Mouse (Mus musculus) embryo, embryonic 10 days (tissue): Measurements from ENCODE around the gene Chka.

Source experiments
- DNase-seq: peaks from one replicate; pipeline ENCODE4 v3.0.0-alpha.2; 2015; ENCODE audit warnings: low spot score

The Chka gene

DNA sequence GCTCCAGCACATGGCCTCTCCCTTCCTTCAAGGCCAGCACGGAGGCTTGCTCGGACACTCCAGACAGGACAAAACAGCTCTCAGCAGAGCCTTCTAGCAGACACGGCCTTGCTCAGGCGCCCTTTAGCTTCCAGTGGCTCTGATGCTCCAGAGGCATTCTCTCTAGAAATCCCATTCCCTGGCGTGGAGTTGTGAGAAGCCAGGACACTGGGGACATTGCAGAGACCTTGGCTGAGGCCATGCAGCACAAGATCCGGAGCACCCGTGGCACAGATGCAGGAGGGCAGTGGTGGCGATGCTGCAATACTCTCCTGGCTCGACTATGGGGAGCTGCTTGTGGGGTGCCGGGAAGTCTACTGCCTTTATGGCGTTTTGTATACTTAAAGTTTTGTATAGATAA is 65.2 kb downstream of the Chka start:
- no peak for DNase-seq

DNA sequence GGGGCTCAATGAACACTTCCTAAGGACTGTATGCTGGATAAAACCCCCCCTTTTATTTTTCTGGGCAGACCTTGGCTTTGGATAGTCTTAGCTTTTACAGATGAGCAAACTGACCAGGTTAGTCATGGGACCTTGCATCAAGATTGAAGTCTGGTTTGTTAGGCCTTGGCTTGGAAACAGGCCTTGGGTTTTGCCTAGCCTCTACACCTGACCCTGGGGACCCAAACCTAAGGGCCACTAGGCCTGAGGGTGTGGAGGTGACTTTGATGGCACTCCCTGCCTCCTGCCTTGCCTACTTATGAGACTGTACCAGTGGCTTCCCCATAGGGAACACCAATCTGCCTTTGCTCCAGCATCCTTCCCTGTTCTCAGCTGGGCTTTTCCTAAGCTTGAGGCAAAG is 68.4 kb downstream of the Chka start:
- DNase-seq: no peak

DNA sequence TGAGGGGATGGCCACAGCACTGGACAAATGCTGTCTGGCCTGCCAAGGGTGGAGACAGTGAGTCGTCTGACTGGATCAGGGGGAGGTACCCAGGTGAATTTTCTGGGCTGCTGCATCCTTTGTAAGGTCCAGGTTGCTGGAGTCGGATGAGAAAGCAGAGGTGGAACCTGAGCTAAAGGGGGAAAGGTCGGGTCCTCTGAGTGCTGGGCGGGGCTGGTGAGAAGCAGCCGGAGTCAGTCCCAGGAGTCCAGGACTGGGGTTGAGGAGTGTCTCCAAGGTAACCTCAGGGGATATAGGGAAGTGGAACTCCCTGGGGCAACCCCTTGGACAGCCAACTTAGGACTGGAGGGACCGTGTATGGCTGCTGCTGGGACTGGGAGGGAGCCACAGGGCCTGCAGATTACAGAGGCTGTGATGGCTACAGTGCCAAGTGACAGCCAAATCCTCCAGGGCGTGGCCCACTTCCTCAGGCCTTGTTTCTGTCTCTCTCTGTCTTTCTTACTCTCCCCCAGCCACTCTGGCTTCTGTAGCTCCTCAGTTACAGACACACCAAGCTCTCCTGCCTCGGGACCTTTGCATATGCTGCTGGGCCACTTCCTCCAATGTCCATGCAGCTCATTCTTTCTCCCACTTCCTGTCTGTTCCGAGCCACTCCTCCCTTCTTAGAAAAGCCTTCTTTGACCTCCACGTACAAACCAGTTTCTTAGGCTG is 71.2 kb downstream of the Chka start:
- no peak for DNase-seq

DNA sequence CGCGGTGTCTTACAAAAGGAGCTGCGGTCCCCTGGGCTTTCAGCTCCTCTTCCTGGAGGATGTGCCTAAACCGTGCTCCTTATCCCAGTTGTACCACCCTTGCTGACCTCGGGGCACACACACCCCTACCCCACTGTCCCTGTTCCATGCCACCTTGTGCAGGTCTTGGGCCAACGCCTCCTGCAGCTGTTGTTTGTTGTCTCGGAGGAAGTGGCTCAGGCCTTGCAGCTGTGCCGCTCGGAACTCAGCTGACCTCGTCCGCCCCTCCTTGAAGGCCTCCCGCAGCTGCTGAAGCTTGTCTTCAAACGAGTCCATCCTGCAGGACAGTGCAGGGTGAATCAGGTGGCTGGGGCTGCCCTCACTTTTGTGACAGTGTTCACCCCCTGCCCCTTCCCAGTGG is 72.0 kb downstream of the Chka start:
- peak; percentile 41 for DNase-seq

DNA sequence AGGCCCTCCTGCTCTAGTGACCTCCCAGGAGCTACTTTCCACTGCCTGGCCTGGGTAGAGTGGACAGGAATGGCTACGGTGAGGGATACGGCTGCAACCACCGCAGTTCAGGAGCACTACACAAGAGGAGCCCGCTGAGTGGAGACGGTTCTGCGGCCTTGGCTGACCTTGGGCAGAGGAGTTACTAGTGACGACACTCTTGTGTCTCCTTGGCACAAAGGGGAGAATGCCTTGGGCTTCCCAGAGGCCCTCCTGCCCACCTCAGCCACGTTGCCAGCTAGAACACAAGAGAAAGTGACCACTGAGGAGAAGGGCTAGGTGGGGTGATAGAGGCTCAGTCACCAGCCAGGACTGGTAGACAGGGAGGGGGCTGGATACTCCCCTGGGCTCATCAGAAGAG is 72.6 kb downstream of the Chka start:
- no peak for DNase-seq

DNA sequence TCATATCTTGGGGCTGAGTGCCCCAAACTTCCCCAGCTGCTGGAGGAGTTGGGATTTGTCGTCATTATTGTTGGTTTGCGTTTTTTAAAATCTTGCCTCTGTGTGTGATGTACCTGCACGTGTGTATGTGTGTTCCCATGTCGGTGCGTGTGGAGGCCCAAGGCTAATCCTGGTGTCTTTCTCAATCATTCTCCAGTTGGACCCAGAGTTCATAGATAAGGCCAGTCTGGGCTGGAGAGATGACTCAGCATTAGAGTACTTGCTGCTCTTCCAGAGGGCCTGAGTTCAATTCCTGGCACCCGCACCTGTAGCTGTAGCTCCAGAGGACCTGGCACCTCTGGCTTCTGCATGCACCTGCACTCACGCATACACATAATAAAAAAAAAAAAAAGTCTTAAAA is 73.3 kb downstream of the Chka start:
- no peak for DNase-seq

DNA sequence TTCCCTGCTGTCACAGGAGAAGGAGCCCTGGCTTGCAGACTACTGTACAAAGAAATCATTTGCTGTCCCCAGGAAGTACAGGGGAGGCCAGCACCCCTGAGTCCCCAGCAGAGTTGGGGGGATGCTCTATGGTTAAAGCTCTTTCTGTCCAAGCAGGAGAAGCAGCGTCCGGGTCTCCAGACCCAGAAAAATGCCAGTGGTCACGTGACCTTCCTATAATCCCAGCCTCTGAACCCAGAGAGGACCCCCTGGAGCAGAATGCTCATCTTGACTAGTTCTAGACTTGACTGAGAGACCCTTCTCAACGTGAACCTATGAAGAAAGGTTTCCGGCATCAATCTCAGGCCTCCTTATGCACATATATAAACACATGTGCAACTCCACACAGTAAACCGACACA is 74.3 kb downstream of the Chka start:
- no peak for DNase-seq

DNA sequence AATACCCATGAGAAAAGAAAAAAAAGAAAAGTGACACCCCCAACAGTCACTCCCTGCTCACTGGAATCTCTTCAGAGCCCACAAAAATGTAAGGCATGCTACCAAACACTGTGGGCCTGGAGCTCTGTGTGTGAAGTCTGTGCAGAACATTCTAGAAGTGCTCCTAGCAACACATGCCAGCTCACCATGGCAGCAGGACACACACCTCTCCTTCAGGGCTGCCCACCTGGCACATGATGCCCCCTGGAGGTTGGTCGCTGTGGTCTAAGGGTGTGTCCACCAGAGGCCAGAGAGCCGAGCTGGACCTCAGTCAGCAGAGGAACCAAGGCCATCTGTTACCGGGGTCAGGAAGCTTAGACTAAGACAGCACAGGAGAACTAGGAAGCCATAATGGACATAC is 74.7 kb downstream of the Chka start:
- DNase-seq: no peak

DNA sequence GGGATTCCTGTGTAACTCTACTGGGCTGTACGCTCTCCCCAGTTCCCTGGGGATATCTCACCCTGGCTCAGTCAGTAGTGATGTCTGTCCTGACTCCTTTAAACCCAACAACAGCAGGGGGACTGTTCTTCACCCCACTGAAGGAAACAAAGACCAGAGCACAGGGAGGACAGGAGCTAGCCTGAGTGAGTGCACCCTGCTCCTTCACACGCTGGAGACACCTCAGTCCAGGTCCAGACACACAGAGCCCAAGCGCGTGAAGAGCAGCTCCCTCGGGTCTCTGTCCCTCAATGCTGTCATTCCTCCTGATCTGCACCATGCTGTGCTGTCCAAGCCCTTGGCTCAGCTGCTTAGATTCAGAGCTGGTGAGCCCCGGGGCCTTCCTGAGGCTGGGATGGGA is 75.1 kb downstream of the Chka start:
- no peak for DNase-seq

DNA sequence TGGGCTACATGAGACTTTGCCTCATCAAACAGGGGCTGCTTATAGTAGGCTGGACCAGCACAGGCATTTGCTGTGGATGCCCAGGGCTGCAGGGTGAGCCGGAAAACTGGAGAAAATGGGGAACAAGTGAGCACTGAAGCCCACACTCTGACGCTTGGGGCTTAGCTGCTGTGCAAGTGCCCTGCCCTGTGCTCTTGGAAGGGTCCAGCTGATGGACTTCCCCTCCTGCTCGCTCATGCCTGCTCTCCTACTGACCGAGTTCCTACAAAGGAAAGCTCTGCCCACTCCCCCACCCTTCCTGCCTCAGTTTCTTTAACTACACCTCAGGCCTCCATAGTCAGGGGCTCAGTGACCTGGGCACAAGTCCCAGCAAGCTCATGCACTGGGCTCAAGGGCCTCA is 76.4 kb downstream of the Chka start:
- DNase-seq: no peak

DNA sequence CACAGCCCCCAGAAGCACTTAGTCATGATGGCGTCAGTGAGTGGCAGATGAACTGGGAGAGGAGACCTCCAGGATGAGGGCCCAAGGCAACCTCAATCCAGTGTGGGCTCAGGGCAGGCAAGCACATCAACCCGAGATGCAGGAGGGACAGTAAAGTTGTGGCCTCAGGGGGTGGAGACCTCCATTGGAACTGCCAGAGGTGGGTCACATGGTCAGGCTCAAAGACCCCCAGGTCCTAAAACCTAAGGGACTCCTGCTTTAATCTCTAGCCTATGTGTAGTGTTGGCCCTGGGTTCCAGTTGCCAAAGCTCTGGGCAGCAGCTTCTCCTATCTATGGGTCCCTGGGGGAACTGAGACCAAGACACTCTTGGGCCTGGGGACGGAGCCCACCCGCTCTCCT is 77.2 kb downstream of the Chka start:
- DNase-seq: no peak

DNA sequence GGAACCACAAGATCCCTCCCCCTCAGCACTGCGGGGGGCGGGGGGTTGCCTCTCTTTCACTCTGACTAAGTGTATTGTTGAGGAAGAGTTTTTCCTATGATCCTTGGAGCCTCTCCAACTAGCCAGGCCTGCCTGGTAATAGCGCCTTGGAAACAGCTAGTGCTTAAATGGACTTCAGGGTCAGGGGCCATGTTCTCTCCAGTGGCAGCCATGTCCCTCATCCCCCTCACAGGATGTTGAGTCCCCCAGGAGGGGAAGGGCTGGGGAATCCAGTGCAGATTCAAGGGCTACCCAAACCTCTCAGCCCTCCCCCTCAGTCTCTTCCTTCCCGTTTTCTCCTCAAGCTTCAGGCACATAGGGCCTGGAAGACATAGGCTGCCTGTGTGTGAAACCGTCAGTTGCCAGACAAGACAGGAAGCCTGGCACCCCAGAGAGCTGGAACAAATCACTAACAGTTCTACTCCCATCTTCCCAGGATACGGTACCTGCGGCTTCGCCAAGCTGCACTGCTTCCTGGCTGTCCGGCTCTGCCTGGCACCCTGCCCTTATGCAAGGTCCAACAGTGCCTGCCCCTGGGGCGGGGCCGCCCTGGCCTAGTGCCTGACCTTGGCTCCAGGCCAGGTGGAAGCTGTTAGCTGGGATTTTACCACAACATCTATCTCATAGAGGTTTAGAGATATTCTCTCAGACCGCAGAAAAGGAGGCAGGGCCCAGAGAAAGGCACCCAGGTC is 77.8 kb downstream of the Chka start, which contains the start of gene Aldh3b1:
Gene Aldh3b1, minus strand, starts transcription at position 598 of the 731 bp plus-strand sequence.
- no peak for DNase-seq

DNA sequence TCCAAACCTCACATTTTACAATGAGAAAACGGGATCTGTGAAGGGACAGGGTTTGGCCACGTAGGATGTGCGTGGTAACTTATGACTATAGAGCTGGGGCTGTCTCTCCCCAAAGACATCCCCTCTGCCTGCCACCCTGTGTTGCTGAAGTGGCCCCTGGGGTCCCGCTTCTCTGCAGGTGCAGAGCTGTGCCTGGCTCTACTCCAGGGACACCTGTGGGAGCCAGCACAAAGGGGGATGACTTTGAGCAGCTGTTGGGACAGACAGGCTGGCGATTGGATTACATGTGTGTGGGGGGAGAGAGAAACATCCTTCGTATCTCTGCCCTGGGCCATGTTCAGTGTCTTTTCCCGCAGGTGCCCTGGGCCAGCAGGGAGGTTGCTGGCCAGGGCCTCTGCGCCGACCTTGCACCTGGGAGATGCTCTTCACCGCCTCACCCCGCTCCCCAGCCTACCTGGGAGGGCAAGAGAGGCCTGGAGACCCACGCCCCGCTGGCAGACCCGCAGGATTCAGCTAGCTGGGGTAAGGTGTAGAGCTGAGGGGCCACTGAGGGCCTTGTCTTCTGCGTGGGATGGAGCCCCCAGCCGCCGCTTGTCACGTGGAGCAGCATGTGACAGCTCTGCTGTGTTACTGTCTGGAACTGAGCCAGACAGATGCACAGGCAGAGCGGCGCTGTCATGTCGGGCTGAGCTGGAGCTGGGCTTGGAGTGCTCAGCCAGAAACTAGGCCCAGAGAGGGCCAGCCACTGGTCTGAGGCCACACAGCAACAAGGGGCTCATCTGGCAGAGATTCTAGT is 78.9 kb downstream of the Chka start:
- DNase-seq: no peak

DNA sequence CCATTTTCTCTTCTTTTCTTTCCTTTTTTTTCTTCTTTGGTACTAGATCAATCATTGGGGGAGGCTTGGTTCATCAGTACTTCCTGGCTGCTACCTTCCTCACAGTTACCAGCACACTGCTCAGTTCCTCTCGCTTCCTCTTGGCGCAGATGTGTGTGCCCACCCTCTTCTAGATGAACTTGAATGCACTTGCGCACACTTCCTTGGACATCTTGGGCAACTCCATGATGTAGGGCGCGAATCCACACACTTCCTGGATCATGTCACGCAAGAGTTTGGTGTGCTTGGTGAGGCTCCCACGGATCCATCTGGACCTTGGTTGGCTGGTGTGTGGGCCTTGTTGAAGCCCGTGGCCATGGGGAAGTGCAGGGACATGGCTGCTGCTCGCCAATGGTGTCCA is 80.1 kb downstream of the Chka start:
- no peak for DNase-seq

DNA sequence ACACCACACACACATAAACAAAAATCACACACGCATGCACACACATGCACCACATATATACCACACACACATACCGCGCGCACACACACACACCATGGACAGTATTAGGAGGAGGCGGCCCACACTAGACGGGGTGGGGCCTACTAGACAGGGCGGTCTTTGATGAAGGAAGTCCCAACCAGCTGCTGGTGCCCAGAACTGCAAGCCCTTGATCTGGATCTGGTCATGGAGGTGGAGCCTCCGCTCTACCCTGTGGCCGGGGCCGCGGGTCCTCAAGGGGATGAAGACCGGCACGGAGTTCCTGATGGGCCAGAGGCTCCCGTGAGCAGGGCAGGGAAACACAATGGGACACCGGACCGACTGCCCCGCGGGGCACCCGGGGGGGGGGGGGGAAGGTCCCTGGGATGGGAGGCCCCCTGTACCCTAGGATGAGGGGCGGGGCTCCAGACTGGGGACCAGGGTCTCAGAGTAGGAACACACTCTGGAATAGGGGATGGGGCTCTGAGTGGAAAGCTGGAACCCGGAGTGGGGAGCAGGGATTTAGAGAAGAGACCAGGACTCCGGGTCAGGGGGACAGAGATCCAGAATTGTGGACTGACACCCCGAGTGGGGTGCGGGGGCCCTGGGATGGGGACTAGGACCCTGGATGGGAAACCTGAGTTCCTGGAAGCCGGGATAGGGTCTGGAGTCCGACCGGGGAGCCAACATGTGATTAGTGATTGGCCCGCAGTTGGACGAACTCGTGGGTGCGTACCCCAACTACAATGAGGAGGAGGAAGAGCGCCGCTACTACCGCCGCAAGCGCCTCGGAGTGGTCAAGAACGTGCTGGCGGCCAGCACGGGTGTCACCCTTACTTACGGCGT is 83.7 kb downstream of the Chka start, which contains the start of gene Unc93b1:
Gene Unc93b1, plus strand, starts transcription at position 155 of the 864 bp plus-strand sequence.
- DNase-seq: peak; percentile 73

DNA sequence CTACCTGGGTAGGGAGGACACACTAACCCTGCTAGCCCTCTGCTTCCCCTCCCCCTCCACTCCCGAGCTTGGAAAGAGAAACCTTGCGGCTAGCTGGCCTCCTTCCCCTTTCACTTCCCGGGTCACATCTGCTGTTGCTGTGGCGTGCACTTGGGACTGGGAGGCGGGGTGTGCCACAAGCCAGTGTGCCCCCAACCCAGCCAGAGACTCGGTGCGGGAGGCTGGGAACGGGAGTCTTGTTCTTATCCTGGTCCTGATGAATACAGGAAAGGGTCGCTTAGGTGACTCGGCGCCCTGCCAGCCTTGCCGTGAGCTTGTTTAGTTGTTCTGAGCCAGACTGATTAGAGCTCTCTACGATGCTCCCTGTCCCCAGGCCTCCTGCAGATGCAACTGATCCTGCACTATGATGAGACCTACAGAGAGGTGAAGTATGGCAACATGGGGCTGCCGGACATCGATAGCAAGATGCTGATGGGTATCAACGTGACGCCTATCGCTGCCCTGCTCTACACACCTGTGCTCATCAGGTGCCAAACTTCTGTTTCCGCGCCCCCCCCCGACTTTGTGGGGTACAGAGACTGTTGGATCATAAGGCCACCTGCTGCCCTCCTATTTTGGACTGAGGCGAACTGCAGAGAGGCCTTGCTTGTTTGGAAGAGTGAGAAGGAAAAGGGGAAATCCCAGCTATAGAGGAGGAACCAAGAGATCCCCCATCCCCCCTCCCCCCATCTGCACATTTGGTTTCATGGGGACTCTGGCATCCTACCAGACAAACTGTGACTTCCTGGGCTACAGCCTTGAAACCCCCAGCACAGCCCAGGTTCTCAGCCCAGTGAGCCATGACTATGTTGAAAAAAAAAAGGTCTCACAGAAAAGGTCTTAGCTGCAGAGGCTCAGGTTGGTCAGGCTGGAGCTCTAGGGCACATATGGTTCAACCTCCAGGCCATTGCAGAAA is 84.6 kb downstream of the Chka start:
- DNase-seq: peak; percentile 65

DNA sequence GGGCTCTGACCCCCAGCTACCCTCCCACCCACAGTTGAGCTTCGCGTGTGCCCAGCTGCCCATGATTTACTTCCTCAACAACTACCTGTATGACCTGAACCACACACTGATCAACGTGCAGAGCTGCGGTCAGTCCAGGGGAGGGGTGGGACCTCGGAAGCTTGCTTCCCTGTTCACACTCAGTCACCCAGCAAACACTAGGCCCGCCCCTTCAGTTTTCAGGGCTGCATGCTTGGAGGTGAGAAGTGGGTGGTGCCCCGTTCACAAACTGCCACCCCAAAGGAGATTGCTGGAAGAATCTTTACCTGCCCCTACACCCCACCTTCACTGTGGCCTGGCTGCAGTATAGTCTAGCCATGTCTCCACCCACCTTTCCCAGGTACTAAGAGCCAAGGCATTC is 90.7 kb downstream of the Chka start:
- no peak for DNase-seq

DNA sequence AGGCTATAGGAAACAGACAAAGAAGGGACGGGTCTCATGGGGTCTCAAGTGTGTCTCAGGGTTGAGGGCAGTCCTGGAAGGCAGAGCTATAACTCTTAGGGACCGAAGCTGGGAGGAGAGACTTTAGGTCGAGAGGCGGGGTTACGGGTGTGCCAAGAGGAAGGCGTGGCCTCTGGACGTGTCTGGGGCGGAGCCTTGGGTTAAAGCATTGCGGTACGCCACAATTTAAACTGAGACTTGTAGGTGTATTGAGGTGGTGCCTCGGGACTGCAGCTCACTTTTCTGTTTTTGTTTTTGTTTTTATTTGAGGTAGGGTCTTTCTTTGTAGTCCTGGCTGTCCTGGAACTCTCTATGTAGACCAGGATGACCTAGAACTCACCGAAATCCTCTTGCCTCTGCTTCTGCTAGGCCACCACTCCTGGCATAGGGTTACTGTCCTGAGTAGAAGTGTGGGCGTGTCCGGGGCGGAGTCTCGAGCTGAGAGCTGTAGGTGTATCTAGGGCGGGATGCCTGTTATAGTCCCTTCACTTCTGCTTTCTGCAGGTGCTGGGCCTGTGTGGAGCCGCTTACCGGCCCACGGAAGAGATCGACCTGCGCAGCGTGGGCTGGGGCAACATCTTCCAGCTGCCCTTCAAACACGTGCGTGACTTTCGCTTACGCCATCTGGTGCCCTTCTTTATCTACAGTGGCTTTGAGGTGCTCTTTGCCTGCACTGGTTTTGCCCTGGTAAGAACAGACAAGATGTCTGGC is 91.6 kb downstream of the Chka start:
- peak; percentile 30 for DNase-seq
